28 mouse cellular contexts compared by ENCODE assay signal in the genomic region with DNA sequence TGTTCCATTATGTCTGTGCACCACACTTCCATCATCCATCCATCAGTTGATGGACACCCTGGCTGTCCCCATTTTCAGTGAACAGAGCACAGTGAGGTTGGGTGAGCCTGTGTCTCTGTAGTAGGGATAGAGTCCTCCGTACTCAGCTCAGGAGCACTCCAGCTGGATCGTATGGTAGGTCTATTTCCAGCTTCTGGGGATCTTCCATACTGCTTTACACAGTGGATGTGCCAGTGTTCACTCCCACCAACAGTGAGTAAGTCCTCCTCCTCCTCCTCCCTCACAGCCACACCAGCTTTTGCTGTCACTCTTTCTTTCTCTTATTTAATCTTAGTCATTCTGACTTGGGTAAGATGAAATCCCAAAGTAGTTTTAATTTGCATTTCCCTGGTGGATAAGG.
DNase-seq lines count a peak whose midpoint lies in the region; ATAC-seq and TF ChIP-seq lines count a peak whose summit lies in the region.
"Had no signal": no experiment of that assay in that cellular context is flagged by ENCODE, and none has a peak within 500 bp of the region (broad histone marks: within the 10 kb centered on the region; RNA-seq: fewer than 3 reads in every experiment).

No protein-coding gene starts in this region.

- no peak for TF ChIP-seq CTCF in lung, postnatal 0 days (IDR thresholded peaks at IDR 0.05)

- no peak overlapping the region for H3K27ac ChIP-seq in lung, postnatal 0 days (ENCODE audit: low read length)
- H3K27ac ChIP-seq in hindbrain, embryonic 14.5 days: no peak overlapping the region
- H3K27ac ChIP-seq: embryonic facial prominence, embryonic 13.5 days; forebrain, embryonic 12.5 days; heart, adult 2 months; intestine, embryonic 15.5 days; limb, embryonic 13.5 days; liver, embryonic 12.5 days; midbrain, embryonic 12.5 days; neural tube, embryonic 15.5 days; stomach, postnatal 0 days had no signal

- no peak overlapping the region for H3K4me3 ChIP-seq in lung, postnatal 0 days (ENCODE audit: low read depth, low read length)
- H3K4me3 ChIP-seq in hindbrain, embryonic 14.5 days (replicated peaks; ENCODE audit: low read length): no peak overlapping the region
- H3K4me3 ChIP-seq: embryonic facial prominence, embryonic 13.5 days; erythroblast, embryonic 14.5 days; forebrain, embryonic 12.5 days; heart, adult 2 months; intestine, embryonic 15.5 days; limb, embryonic 13.5 days; liver, embryonic 12.5 days; midbrain, embryonic 12.5 days; neural tube, embryonic 15.5 days had no signal

- no peak overlapping the region for H3K4me2 ChIP-seq in lung, postnatal 0 days (replicated peaks; ENCODE audit: low read depth, low read length)
- H3K4me2 ChIP-seq in hindbrain, embryonic 14.5 days (replicated peaks): no peak overlapping the region
- H3K4me2 ChIP-seq: embryonic facial prominence, embryonic 13.5 days; forebrain, embryonic 12.5 days; intestine, embryonic 15.5 days; limb, embryonic 13.5 days; liver, embryonic 12.5 days; midbrain, embryonic 12.5 days; neural tube, embryonic 15.5 days had no signal

- ATAC-seq in lung, postnatal 0 days: no peak
- no peak for ATAC-seq in hindbrain, embryonic 14.5 days (ENCODE audit: low FRiP score)
- ATAC-seq: hindbrain, embryonic 16.5 days; intestine, embryonic 15.5 days; liver, embryonic 12.5 days had no signal

- TF ChIP-seq EP300 in lung, postnatal 0 days (IDR thresholded peaks at IDR 0.05): no peak

- H3K9me3 ChIP-seq in lung, postnatal 0 days (ENCODE audit: low read length): no peaks in the 10 kb centered on the region
- no peaks in the 10 kb centered on the region for H3K9me3 ChIP-seq in hindbrain, embryonic 14.5 days (ENCODE audit: control insufficient read depth, low read length)
- H3K9me3 ChIP-seq: embryonic facial prominence, embryonic 13.5 days; intestine, embryonic 15.5 days; limb, embryonic 13.5 days; midbrain, embryonic 12.5 days; neural tube, embryonic 15.5 days had no signal

- DNase-seq in heart, adult 11 months: peak; percentile 81
- DNase-seq in heart, postnatal 4 days: no peak
- DNase-seq in left cerebral cortex, adult 18-20 months (ENCODE audit: low spot score in 2 of 2): peak; percentile 48 to 66
- DNase-seq in left cerebral cortex, postnatal 4 days: no peak
- DNase-seq in left cerebral cortex, adult 9 months (ENCODE audit: low spot score in 2 of 2): peak; percentile 38 to 61
- DNase-seq in right cerebral cortex, postnatal 36 days (ENCODE audit: low spot score in 2 of 2): peak; percentile 49 to 74
- no peak for DNase-seq in lung, postnatal 0 days (ENCODE audit: low spot score)
- no peak for DNase-seq in hindbrain, embryonic 14.5 days (ENCODE audit: low spot score)
- DNase-seq: adrenal gland, postnatal 14 days; cerebellum, adult 8-10 months; cerebellum, postnatal 36 days; embryo, embryonic 11 days; gastrocnemius, postnatal 14 days; heart, adult 2 months; kidney, adult 8-10 months; kidney, postnatal 10 days; lung, adult 18-20 months; lung, postnatal 14 days had no signal

- 98% methylated on average over 2 of the region's 2 CpGs for WGBS in lung, postnatal 0 days
- 100% methylated on average over 2 of the region's 2 CpGs for WGBS in hindbrain, embryonic 14.5 days

- H3K9ac ChIP-seq in lung, postnatal 0 days (replicated peaks; ENCODE audit: low read depth): no peak overlapping the region
- H3K9ac ChIP-seq in hindbrain, embryonic 14.5 days: no peak overlapping the region
- H3K9ac ChIP-seq: embryonic facial prominence, embryonic 13.5 days; forebrain, embryonic 12.5 days; intestine, embryonic 15.5 days; limb, embryonic 13.5 days; liver, embryonic 12.5 days; midbrain, embryonic 12.5 days; neural tube, embryonic 15.5 days had no signal

- intact Hi-C loops in left cerebral cortex, postnatal 4 days (cut with DNase I): no loop called here

- no peaks in the 10 kb centered on the region for H3K36me3 ChIP-seq in lung, postnatal 0 days (ENCODE audit: insufficient read depth, low read length)
- no peaks in the 10 kb centered on the region for H3K36me3 ChIP-seq in hindbrain, embryonic 14.5 days (replicated peaks; ENCODE audit: control insufficient read depth, insufficient read depth)
- H3K36me3 ChIP-seq: embryonic facial prominence, embryonic 13.5 days; forebrain, embryonic 12.5 days; intestine, embryonic 15.5 days; limb, embryonic 13.5 days; liver, embryonic 12.5 days; midbrain, embryonic 12.5 days; neural tube, embryonic 15.5 days had no signal

- H3K27me3 ChIP-seq in lung, postnatal 0 days (replicated peaks; ENCODE audit: insufficient read depth, low read length): no peaks in the 10 kb centered on the region
- H3K27me3 ChIP-seq in hindbrain, embryonic 14.5 days (ENCODE audit: control insufficient read depth, insufficient read depth, low read length): no peaks in the 10 kb centered on the region
- H3K27me3 ChIP-seq: forebrain, embryonic 12.5 days; intestine, embryonic 15.5 days; limb, embryonic 13.5 days; liver, embryonic 12.5 days; midbrain, embryonic 12.5 days; neural tube, embryonic 15.5 days had no signal

- no peaks in the 10 kb centered on the region for H3K4me1 ChIP-seq in lung, postnatal 0 days (ENCODE audit: insufficient read depth, low read depth, low read length)
- no peaks in the 10 kb centered on the region for H3K4me1 ChIP-seq in hindbrain, embryonic 14.5 days (replicated peaks; ENCODE audit: control insufficient read depth, insufficient read depth, low read length)
- H3K4me1 ChIP-seq: embryonic facial prominence, embryonic 13.5 days; forebrain, embryonic 12.5 days; intestine, embryonic 15.5 days; liver, embryonic 12.5 days; midbrain, embryonic 12.5 days; neural tube, embryonic 15.5 days had no signal

Comparison
In these comparisons a context has a peak if more than half of its experiments do, and no peak if none do; other contexts are left out.
1. DNase-seq: peak in heart, adult 11 months (single experiment), left cerebral cortex, adult 18-20 months (2 of 2), left cerebral cortex, adult 9 months (2 of 2) and right cerebral cortex, postnatal 36 days (2 of 2); none in heart, postnatal 4 days (single experiment), left cerebral cortex, postnatal 4 days (single experiment), lung, postnatal 0 days (single experiment) and hindbrain, embryonic 14.5 days (single experiment).